Mouse (Mus musculus) spleen, postnatal 14 days (tissue): ENCODE measurements around the gene Pars2.

Source experiments
- DNase-seq, 2 experiments: peaks; one replicate each; pipeline ENCODE4 v3.0.0; 2021 to 2022; ENCODE audit warnings: low spot score in 2 of 2

Pars2 gene

GRCm38 (mm10) chr4:106634086-106634479 lies 16.8 kb upstream of the Pars2 start:
- no peak for DNase-seq

- no peak for DNase-seq
Observed at GRCm38 (mm10) chr4:106643483-106644217, 7.2 kb upstream of the Pars2 start.

- no peak for DNase-seq
Observed at GRCm38 (mm10) chr4:106644218-106644610, 6.7 kb upstream of the Pars2 start.

GRCm38 (mm10) chr4:106645797-106646196 lies 5.1 kb upstream of the Pars2 start:
- no peak for DNase-seq

- DNase-seq: no peak
Observed at GRCm38 (mm10) chr4:106647137-106647536, 3.7 kb upstream of the Pars2 start.

GRCm38 (mm10) chr4:106652546-106652945 lies 1.7 kb downstream of the Pars2 start:
- no peak for DNase-seq

GRCm38 (mm10) chr4:106653051-106653450 lies 2.2 kb downstream of the Pars2 start:
- no peak for DNase-seq

- no peak for DNase-seq
Observed at GRCm38 (mm10) chr4:106655681-106656080, 4.8 kb downstream of the Pars2 start.

GRCm38 (mm10) chr4:106663956-106664470 lies 13.1 kb downstream of the Pars2 start:
- DNase-seq: no peak

GRCm38 (mm10) chr4:106664697-106665096 lies 13.8 kb downstream of the Pars2 start:
- no peak for DNase-seq

GRCm38 (mm10) chr4:106665269-106665668 lies 14.4 kb downstream of the Pars2 start:
- DNase-seq: no peak

- DNase-seq: no peak
Observed at GRCm38 (mm10) chr4:106665673-106666072, 14.8 kb downstream of the Pars2 start.

- DNase-seq: no peak
Observed at GRCm38 (mm10) chr4:106666546-106666945, 15.7 kb downstream of the Pars2 start.

GRCm38 (mm10) chr4:106676749-106677148 lies 25.9 kb downstream of the Pars2 start:
- no peak for DNase-seq

- peak; percentile 84 to 90 for DNase-seq
Observed at GRCm38 (mm10) chr4:106678442-106679118, 27.7 kb downstream of the Pars2 start, which contains the start of gene Ttc4. Gene Ttc4 (minus strand): TSS chr4:106678944.

GRCm38 (mm10) chr4:106679152-106679551 lies 28.3 kb downstream of the Pars2 start:
- DNase-seq: no peak

GRCm38 (mm10) chr4:106680955-106681354 lies 30.1 kb downstream of the Pars2 start:
- DNase-seq: no peak

- no peak for DNase-seq
Observed at GRCm38 (mm10) chr4:106688636-106689296, 37.9 kb downstream of the Pars2 start.

GRCm38 (mm10) chr4:106693841-106694430 lies 43.1 kb downstream of the Pars2 start:
- DNase-seq: no peak

GRCm38 (mm10) chr4:106699989-106700388 lies 49.1 kb downstream of the Pars2 start:
- DNase-seq: no peak

- DNase-seq: no peak
Observed at GRCm38 (mm10) chr4:106700798-106701197, 49.9 kb downstream of the Pars2 start.

GRCm38 (mm10) chr4:106703956-106704355 lies 53.1 kb downstream of the Pars2 start:
- DNase-seq: no peak
